Mouse (Mus musculus): ENCODE measurements at regions not wholly inside any gene's neighbourhood (a gene's known extent, or its start where the extent isn't known, plus 50 kb on each side); places are given as distances from the start of the nearest gene placed in this dataset.

- TF ChIP-seq CTCF (IDR thresholded peaks at IDR 0.05; ENCODE audit: low read depth) (no peak), EP300 (IDR thresholded peaks at IDR 0.05; ENCODE audit: low read depth) (no peak)
Observed at GRCm38 (mm10) chr4:153634221-153634881, 151.7 kb upstream of the Ajap1 start.
